In the genomic region with DNA sequence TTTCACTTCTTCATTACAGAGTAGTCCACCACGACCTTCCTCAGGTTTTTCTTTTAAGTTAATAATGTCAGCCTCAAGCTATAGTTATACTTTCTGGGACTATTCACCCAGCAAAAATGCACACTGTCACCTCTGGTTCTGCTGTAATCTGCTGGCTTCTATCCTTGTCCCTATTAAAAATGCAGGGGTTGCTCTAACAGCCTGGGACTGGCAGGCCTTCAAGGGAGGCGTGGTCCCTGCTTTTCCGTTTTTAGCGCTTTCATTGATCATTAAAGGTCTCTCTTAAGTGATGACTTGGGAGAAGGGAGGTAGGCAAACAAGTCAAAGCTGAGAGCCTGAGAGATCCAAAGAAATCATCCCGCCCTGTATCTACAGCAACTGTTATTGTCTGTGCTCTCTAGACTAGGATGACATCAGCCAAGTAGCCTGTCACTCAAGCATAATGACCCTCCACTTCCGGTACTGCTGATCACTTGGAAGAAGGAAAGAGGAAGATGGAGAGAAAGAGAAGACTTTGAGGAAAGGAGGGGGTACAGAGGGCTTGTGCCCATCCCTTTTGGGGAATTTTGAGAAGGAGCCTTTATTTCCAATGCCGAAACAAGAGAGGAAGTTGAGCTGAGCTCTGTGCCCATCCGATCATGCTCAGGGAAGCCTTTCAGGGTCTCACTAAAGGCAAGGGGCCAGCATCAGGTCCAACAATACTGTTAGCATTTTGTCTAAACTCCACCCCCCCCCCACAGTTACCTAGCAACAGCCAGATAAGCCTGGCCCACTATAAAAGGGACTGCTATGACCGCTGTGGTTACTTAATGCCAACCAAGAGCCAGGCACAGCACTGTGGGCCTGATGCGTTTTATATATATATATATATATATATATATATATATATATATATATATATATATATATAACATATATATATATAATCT, we compare ENCODE assay signal across 12 mouse cellular contexts.
A peak's percentile ranks its signal among the peaks of the same experiment; 100 is the strongest.
DNase-seq lines count a peak whose midpoint lies in the region; ATAC-seq and TF ChIP-seq lines count a peak whose summit lies in the region.
"Had no signal": no experiment of that assay in that cellular context is flagged by ENCODE, and none has a peak within 500 bp of the region (broad histone marks: within the 10 kb centered on the region; RNA-seq: fewer than 3 reads in every experiment).

No protein-coding gene starts in this region.

- no peak for ATAC-seq in heart, postnatal 0 days (ENCODE audit: insufficient read depth, low read depth)
- ATAC-seq in forebrain, embryonic 16.5 days = peak; percentile 84
- peak; percentile 88 for ATAC-seq in midbrain, embryonic 15.5 days (replicated peaks)
- ATAC-seq: intestine, embryonic 15.5 days had no signal

- no peak for DNase-seq in heart, postnatal 0 days (ENCODE audit: low spot score)
- DNase-seq in heart, adult 18-20 months = no peak
- DNase-seq in brain, embryonic 18.5 days (ENCODE audit: low read depth, low spot score) = peak; percentile 42
- DNase-seq in adrenal gland, postnatal 4 days (ENCODE audit: low spot score in 2 of 2) = no peak
- no peak for DNase-seq in thymus, postnatal 25 days
- DNase-seq: adrenal gland, adult 2 months; cerebellum, postnatal 36 days; thymus, adult 2 months had no signal

- H3K4me1 ChIP-seq in heart, postnatal 0 days (ENCODE audit: control insufficient read depth, insufficient read depth) = no peaks in the 10 kb centered on the region; the same call in 1 of the 2 replicates
- peaks cover 10% of the 10 kb centered on the region for H3K4me1 ChIP-seq in forebrain, embryonic 16.5 days (replicated peaks; ENCODE audit: control insufficient read depth, insufficient read depth, low read length)
- peaks cover 10% of the 10 kb centered on the region; the same call in 1 of the 2 replicates for H3K4me1 ChIP-seq in midbrain, embryonic 15.5 days
- H3K4me1 ChIP-seq: liver, embryonic 15.5 days had no signal

- no peak overlapping the region for H3K4me3 ChIP-seq in heart, postnatal 0 days (ENCODE audit: low read depth, low read length)
- H3K4me3 ChIP-seq in forebrain, embryonic 16.5 days (replicated peaks; ENCODE audit: low read length) = 0 out of 2 replicates have a peak overlapping the region, but pooled peaks have one; percentile 5
- H3K4me3 ChIP-seq in midbrain, embryonic 15.5 days = no peak overlapping the region
- H3K4me3 ChIP-seq: intestine, embryonic 15.5 days; liver, embryonic 15.5 days had no signal

- no peaks in the 10 kb centered on the region for H3K9me3 ChIP-seq in heart, postnatal 0 days (replicated peaks; ENCODE audit: control insufficient read depth, low read length)
- H3K9me3 ChIP-seq in forebrain, embryonic 16.5 days (ENCODE audit: control insufficient read depth, low read length) = no peaks in the 10 kb centered on the region
- H3K9me3 ChIP-seq in midbrain, embryonic 15.5 days = no peaks in the 10 kb centered on the region
- H3K9me3 ChIP-seq: intestine, embryonic 15.5 days; liver, embryonic 15.5 days had no signal

- TF ChIP-seq EP300 in heart, postnatal 0 days (IDR thresholded peaks at IDR 0.05; ENCODE audit: low read depth) = no peak

- H3K27ac ChIP-seq in heart, postnatal 0 days (ENCODE audit: low read depth) = peak overlapping the region; percentile 33
- peak overlapping the region; percentile 74 for H3K27ac ChIP-seq in forebrain, embryonic 16.5 days (ENCODE audit: low read length)
- H3K27ac ChIP-seq in midbrain, embryonic 15.5 days = peak overlapping the region; percentile 58
- H3K27ac ChIP-seq: intestine, embryonic 15.5 days; liver, embryonic 15.5 days had no signal

- no peak overlapping the region for H3K9ac ChIP-seq in heart, postnatal 0 days (replicated peaks; ENCODE audit: low read depth, low read length)
- H3K9ac ChIP-seq in forebrain, embryonic 16.5 days (replicated peaks; ENCODE audit: low read depth, low read length) = no peak overlapping the region; the same call in 1 of the 2 replicates
- H3K9ac ChIP-seq in midbrain, embryonic 15.5 days = no peak overlapping the region
- H3K9ac ChIP-seq: intestine, embryonic 15.5 days; liver, embryonic 15.5 days had no signal

- H3K27me3 ChIP-seq in heart, postnatal 0 days (ENCODE audit: control insufficient read depth, insufficient read depth, low read length) = no peaks in the 10 kb centered on the region
- no peaks in the 10 kb centered on the region for H3K27me3 ChIP-seq in forebrain, embryonic 16.5 days (replicated peaks; ENCODE audit: control insufficient read depth, insufficient read depth, low read length)
- H3K27me3 ChIP-seq in midbrain, embryonic 15.5 days (replicated peaks) = no peaks in the 10 kb centered on the region
- H3K27me3 ChIP-seq: intestine, embryonic 15.5 days; liver, embryonic 15.5 days had no signal

- WGBS in heart, postnatal 0 days = 51% methylated on average over 10 of the region's 10 CpGs
- WGBS in forebrain, embryonic 16.5 days = 19% methylated on average over 10 of the region's 10 CpGs
- WGBS in midbrain, embryonic 15.5 days = 49% methylated on average over 10 of the region's 10 CpGs

- TF ChIP-seq CTCF in heart, postnatal 0 days (IDR thresholded peaks at IDR 0.05; ENCODE audit: low read depth) = no peak

- H3K36me3 ChIP-seq in heart, postnatal 0 days (replicated peaks; ENCODE audit: control insufficient read depth, insufficient read depth, low read length) = no peaks in the 10 kb centered on the region
- H3K36me3 ChIP-seq in forebrain, embryonic 16.5 days (ENCODE audit: control insufficient read depth, insufficient read depth) = no peaks in the 10 kb centered on the region
- no peaks in the 10 kb centered on the region for H3K36me3 ChIP-seq in midbrain, embryonic 15.5 days (replicated peaks)
- H3K36me3 ChIP-seq: intestine, embryonic 15.5 days; liver, embryonic 15.5 days had no signal

- H3K4me2 ChIP-seq in heart, postnatal 0 days (ENCODE audit: low read depth, low read length) = no peak overlapping the region; the same call in 1 of the 2 replicates
- peak overlapping the region; percentile 41 for H3K4me2 ChIP-seq in forebrain, embryonic 16.5 days (ENCODE audit: low read length)
- H3K4me2 ChIP-seq in midbrain, embryonic 15.5 days = no peak overlapping the region
- H3K4me2 ChIP-seq: intestine, embryonic 15.5 days; liver, embryonic 15.5 days had no signal
